Mouse (Mus musculus): Measurements from ENCODE around the gene Omp. TPM values are rescaled to one million over a fixed set of nuclear protein-coding genes. Genes with fewer than 3 reads are reported as not detected.

Gene Omp
- polyA plus RNA-seq, 1 experiment from 2014 or later, result 0.89 TPM

DNA sequence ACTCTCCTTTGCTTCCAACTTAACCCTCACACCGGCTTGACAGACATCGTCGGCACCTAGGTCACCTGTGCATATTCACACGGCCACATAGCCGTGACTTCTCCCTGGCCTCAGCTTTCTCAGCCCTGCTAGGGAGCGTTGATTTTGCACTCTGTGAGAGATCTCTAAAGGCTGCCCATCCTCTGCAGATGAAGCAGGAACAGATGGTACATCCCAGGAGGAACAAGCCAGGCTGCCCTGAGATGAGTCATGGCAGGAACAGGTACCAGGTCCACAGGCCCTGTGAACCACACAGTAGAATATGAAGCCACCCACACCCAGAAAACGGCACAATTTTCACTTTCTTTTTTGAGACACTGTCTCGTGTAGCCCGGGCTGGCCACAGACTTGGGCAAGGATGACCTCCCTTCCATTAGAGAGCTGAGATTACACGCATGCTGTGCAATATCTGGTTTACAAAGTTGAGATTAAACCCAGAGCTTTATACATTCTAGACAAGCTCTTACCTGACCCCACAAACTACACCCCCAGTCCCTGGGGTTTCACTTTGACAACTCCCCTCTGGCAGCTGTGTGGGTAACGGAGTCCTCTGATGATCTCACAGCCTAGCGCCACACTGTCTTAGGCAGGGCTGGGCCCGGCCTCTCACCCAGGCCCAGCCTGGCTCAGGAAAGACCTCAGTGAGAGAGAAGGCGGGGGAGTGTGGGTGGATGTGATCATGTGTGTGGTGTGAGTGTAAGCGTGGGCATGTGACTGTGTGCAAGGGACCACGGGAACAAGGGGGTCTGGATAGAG lies 36.5 kb downstream of the Omp start:
- Histone ChIP-seq H3K4me1 (peaks cover 13% of the 10 kb centered on the region), H3K9ac (no peak overlapping the region), H3K4me2 (no peak overlapping the region), H3K4me3 (no peak overlapping the region), H3K27ac (no peak overlapping the region), H3K9me3 (replicated peaks) (no peaks in the 10 kb centered on the region), H3K36me3 (no peaks in the 10 kb centered on the region), H3K27me3 (replicated peaks) (peaks cover 48% of the 10 kb centered on the region)
- 67% methylated on average over 16 of the region's 16 CpGs for WGBS (ENCODE audit: insufficient replicate concordance)
- ATAC-seq, result no peak

DNA sequence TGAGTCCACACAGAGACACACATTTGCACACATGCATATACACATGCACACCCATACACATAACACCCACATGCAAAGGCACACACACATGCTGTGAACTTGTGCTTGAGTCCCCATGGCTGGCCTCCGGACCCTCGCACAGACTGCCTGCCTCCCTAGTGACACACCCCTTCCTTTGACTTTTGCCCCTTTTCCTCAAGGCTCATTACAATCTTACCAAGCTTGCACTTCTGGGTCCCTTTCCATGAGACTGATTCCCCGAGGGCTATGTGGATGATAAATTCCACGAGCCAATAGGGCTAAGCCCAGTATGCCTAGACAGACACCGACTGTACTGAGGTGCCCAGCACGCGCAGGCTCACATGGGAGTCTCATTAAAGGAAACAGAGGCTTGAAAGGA lies 39.0 kb downstream of the Omp start:
- no peaks in the 10 kb centered on the region for H3K9me3 ChIP-seq (replicated peaks)
- H3K4me2 ChIP-seq, result no peak overlapping the region
- H3K27me3 ChIP-seq (replicated peaks), result peaks cover 26% of the 10 kb centered on the region
- peaks cover 23% of the 10 kb centered on the region for H3K4me1 ChIP-seq
- ATAC-seq, result no peak
- no peak overlapping the region for H3K9ac ChIP-seq
- no peaks in the 10 kb centered on the region for H3K36me3 ChIP-seq
- no peak overlapping the region for H3K4me3 ChIP-seq
- WGBS (ENCODE audit: insufficient replicate concordance), result 71% methylated on average over 7 of the region's 7 CpGs
- no peak overlapping the region for H3K27ac ChIP-seq

DNA sequence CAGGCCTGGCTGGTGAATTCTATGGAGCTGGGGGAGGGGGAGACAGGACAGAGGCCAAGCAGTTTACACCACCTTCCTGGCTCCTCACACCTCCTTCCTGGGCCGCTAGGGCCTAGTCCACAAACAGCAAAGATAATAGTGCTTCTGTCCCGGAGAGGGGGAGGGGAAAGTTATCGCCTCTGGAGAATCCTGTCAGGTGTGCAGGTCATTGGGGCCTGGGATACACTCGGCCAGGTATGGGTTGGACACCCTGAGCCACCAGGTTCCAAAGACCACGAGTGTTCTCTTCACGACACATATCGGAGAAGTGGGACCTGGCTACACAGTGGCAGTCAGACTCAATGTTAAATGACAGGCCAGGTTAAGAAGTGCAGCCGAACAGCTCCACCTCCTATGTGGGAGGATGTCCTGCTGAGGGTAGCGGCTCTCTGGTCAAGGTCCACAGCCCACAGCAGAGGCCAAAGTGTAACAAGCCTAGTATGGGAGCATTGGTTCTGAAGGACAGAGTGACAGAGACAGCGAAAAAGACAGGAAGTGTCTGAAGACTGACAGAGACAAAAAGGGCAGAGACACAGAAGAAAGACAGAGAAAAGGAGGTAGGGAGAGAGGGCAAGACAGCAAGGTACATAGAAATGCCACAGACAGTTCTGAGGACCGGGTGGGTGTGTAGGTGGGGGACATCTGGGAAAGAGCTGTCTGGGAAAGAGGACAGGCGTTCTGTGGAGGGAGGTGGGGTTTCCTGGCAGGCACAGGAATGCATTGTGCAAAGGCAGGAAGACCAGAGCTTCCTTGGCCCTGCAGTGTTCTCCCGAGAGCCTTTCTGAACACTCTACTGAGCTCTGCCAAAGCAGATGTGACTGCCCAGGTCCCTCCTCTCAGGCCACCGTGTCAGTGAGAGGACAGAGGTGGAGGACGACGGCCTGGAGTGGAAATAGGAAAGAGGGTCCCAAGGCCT lies 40.5 kb downstream of the Omp start:
- peak overlapping the region; percentile 71 for H3K27ac ChIP-seq
- ATAC-seq, result peak; percentile 62
- peak overlapping the region; percentile 23 for H3K4me2 ChIP-seq
- H3K4me3 ChIP-seq, result no peak overlapping the region
- peaks cover 21% of the 10 kb centered on the region for H3K4me1 ChIP-seq
- H3K9me3 ChIP-seq (replicated peaks), result no peaks in the 10 kb centered on the region
- WGBS (ENCODE audit: insufficient replicate concordance), result 53% methylated on average over 16 of the region's 16 CpGs
- H3K36me3 ChIP-seq, result no peaks in the 10 kb centered on the region
- H3K9ac ChIP-seq, result no peak overlapping the region
- H3K27me3 ChIP-seq (replicated peaks), result peaks cover 11% of the 10 kb centered on the region

DNA sequence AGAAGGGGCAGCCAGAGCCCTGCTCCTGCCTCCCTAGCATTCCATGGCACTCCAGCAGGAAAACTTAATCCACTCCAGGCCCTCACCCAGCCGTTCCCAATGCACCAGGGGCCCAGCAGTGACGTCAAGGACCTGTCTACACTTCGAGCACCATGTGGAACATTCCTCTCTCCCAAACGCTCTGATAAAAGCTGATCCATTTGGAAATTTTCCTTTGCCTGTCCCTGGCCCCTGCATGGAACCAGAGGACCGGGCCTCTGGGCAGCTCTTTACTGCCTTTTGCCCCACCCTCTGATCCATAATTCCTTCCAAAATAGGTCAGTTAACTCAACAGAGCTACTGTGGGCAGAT lies 41.4 kb downstream of the Omp start:
- peak overlapping the region; percentile 71 for H3K27ac ChIP-seq
- no peak overlapping the region for H3K4me2 ChIP-seq
- no peak for ATAC-seq
- 0 out of 2 replicates have a peak, but pooled peaks cover 3% of the 10 kb centered on the region for H3K27me3 ChIP-seq (replicated peaks)
- peaks cover 21% of the 10 kb centered on the region for H3K4me1 ChIP-seq
- H3K36me3 ChIP-seq, result no peaks in the 10 kb centered on the region
- WGBS (ENCODE audit: insufficient replicate concordance), result 70% methylated on average over 5 of the region's 5 CpGs
- no peak overlapping the region for H3K4me3 ChIP-seq
- no peaks in the 10 kb centered on the region for H3K9me3 ChIP-seq (replicated peaks)
- H3K9ac ChIP-seq, result no peak overlapping the region

DNA sequence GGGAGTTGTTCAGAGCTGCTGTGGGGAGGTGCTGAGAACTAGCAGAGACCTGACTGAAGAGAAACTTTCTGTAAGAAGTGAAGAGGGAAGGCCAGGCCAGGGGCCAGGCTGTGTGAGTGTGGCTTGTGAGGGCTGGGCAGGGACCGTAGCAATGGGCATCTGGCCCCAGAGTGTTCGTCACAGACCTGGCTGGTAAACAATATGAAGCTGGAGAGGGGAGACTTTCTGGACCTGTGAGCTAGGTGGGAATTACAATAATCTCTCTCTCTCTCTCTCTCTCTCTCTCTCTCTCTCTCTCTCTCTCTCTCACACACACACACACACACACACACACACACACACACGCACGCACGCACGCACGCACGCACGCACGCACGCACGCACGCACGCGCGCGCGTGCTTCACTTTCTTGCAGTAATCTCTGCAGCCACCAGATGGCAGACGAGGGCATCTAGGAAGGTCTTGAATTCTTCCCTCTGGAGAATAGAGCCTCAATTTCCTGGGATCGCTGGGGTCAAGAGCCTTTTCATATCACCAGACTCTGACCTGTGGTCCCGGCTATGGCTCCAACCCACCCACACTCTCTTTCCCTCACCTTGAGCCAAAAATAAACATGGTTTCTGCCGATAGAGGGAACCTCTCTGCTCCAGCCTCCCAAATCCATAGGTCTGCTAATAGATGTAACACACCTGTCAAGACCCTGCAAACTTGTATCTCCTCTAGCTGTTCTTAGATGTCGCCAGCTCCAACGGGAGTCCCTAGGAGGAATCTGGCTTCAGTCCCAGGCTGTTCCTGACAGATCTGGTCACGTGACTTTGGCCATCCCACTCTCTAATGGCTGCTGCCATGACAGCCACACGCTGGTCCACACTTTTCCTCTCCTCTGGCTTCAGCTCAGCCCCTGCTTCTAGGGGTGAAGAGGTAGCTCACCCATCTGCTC lies 42.0 kb downstream of the Omp start:
- Histone ChIP-seq H3K27me3 (replicated peaks) (no peaks in the 10 kb centered on the region), H3K9ac (peak overlapping the region; percentile 69), H3K4me2 (peak overlapping the region; percentile 65), H3K4me1 (peaks cover 21% of the 10 kb centered on the region), H3K27ac (peak overlapping the region; percentile 71), H3K36me3 (no peaks in the 10 kb centered on the region), H3K4me3 (peak overlapping the region; percentile 49), H3K9me3 (replicated peaks) (no peaks in the 10 kb centered on the region)
- 20% methylated on average over 21 of the region's 26 CpGs for WGBS (ENCODE audit: insufficient replicate concordance)
- ATAC-seq, result no peak

DNA sequence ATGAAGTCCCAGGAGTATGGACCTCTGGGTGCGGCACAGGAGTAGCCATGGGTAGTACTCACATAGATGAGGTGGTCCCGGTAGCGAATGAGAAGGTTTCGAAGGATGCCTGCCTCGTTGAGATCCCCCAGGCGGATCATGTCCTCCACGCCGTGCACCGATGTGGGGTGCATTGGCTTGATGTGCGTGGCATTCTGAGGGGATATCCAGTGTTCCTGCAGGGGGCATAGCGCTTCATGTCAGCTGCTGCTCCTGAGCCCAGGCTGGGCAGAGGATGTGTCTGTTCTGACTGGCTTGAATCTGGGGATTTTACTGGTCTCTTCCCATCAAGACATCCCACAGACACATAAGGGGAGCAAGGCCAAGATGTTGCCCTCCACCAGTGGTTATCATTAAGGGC lies 42.8 kb downstream of the Omp start:
- Histone ChIP-seq H3K36me3 (peaks cover 8% of the 10 kb centered on the region), H3K9me3 (replicated peaks) (no peaks in the 10 kb centered on the region), H3K4me1 (peaks cover 21% of the 10 kb centered on the region), H3K27me3 (replicated peaks) (no peaks in the 10 kb centered on the region), H3K4me2 (peak overlapping the region; percentile 65), H3K4me3 (peak overlapping the region; percentile 49), H3K9ac (peak overlapping the region; percentile 69), H3K27ac (peak overlapping the region; percentile 38; the same call in 1 of the 2 replicates)
- WGBS (ENCODE audit: insufficient replicate concordance), result 85% methylated on average over 11 of the region's 11 CpGs
- no peak for ATAC-seq

DNA sequence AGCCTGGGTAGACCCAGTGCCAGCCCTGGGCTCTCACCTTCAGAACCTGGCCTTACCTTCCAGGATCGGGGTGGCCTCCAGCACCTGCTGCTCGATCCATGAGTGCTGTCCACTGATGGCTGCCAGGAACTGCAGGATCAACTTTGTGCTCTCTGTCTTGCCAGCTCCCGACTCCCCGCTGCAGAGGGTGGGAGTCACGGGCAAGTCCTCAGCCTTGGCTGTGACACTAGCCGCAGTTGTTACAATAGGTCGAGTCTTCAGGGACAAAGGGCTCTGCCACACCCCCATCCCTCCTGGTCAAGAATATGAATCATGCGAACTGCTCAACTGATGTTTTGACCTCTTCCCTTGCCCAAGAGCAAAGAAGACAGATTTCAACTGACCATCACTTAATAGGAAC lies 47.7 kb downstream of the Omp start:
- Histone ChIP-seq H3K27me3 (replicated peaks) (no peaks in the 10 kb centered on the region), H3K4me2 (no peak overlapping the region), H3K4me1 (peaks cover 4% of the 10 kb centered on the region), H3K4me3 (no peak overlapping the region), H3K9ac (no peak overlapping the region), H3K27ac (no peak overlapping the region), H3K9me3 (replicated peaks) (no peaks in the 10 kb centered on the region), H3K36me3 (peaks cover 17% of the 10 kb centered on the region)
- ATAC-seq, result no peak
- WGBS (ENCODE audit: insufficient replicate concordance), result 87% methylated on average over 8 of the region's 8 CpGs

DNA sequence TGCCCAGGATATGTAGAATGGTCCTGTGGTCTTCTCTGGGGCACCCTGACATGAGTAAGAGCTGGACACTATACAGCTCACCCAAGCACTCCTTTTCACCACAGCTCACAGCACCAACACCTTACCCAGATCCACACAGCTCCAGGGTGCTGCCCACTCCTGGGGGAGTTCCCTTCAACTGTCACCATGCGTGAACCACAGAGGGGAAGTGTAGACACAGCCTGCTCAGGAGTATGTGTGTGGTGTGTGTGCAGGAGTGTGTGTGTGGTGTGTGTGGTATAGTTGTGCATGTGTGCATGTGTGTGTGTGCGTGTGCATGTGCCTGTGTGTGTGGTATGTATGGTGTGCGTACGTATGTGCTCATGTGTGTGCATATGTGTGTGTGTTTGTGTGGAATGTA lies 49.5 kb downstream of the Omp start:
- peak; percentile 18; the same call in 1 of the 2 replicates for ATAC-seq
- Histone ChIP-seq H3K36me3 (peaks cover 17% of the 10 kb centered on the region), H3K9me3 (replicated peaks) (no peaks in the 10 kb centered on the region), H3K9ac (no peak overlapping the region), H3K27me3 (replicated peaks) (no peaks in the 10 kb centered on the region), H3K27ac (no peak overlapping the region), H3K4me2 (no peak overlapping the region), H3K4me3 (no peak overlapping the region), H3K4me1 (no peaks in the 10 kb centered on the region)
- WGBS (ENCODE audit: insufficient replicate concordance), result 79% methylated on average over 4 of the region's 4 CpGs

Other genes with a start within 250 kb of the Omp start
- gene Gdpd4, start 225.5 kb downstream of the Omp start, polyA plus RNA-seq (2016; fragmentation: Nextera tagmentation; extraction: Ambion mirVana), result not detected in 2 replicates
- gene Myo7a, start 26.0 kb downstream of the Omp start, polyA plus RNA-seq (2016; fragmentation: Nextera tagmentation; extraction: Ambion mirVana), result 14.4 TPM in 2 replicates
- 20.0 and 23.5 TPM in 2 replicates for gene Capn5, start 32.8 kb upstream of the Omp start, polyA plus RNA-seq (2016; fragmentation: Nextera tagmentation; extraction: Ambion mirVana)
- gene B3gnt6, start 54.0 kb upstream of the Omp start, polyA plus RNA-seq (2016; fragmentation: Nextera tagmentation; extraction: Ambion mirVana), result not detected in 2 replicates
- gene Acer3, start 175.7 kb upstream of the Omp start, polyA plus RNA-seq (2016; fragmentation: Nextera tagmentation; extraction: Ambion mirVana), result 24.6 and 26.6 TPM in 2 replicates
- 1.6 and 2.1 TPM in 2 replicates for gene Tsku, start 215.8 kb upstream of the Omp start, polyA plus RNA-seq (2016; fragmentation: Nextera tagmentation; extraction: Ambion mirVana)